Mouse (Mus musculus) central nervous system, embryonic 14 days (tissue): ENCODE data around the gene Ptprn2. TPM values are rescaled to one million over a fixed set of nuclear protein-coding genes. Genes with fewer than 3 reads are reported as not detected.

ENCODE experiments used
- polyA plus RNA-seq: library from polyadenylated mRNA; depleted of rRNA; stranded (reverse); fragments of >200 nt; gene quantifications from 2 replicates; pipeline ENCODE4 v1.2.3, GENCODE M21; 2012; rRNA removed

The Ptprn2 gene
- 39.3 and 41.6 TPM in 2 replicates for polyA plus RNA-seq

GRCm38 (mm10) chr12:116485591-116486403, at the start of gene Ptprn2:
Ptprn2 (plus strand) TSS chr12:116485720.

Other genes with a start within 250 kb of the Ptprn2 start
- 16.0 and 18.4 TPM in 2 replicates for gene Wdr60, start 222.7 kb upstream of the Ptprn2 start, polyA plus RNA-seq
- not detected in 2 replicates for gene Gm11027, start 210.3 kb upstream of the Ptprn2 start, polyA plus RNA-seq
- gene Esyt2, start 204.5 kb upstream of the Ptprn2 start, polyA plus RNA-seq: 11.1 and 12.4 TPM in 2 replicates
- gene Ncapg2, start 80.3 kb upstream of the Ptprn2 start, polyA plus RNA-seq: 14.0 and 16.8 TPM in 2 replicates